Mouse (Mus musculus): ENCODE data around the gene Prc1. TPM values are rescaled to one million over a fixed set of nuclear protein-coding genes. Genes with fewer than 3 reads are reported as not detected.
"Not testable (repeated sequence)": the region's sequence is repeated elsewhere in the genome, so short reads cannot be mapped to it uniquely, and the experiment has no call there.

The Prc1 gene
- polyA plus RNA-seq, 1 experiment = 66.9 TPM

- no peak overlapping the region for H3K4me3 ChIP-seq (ENCODE audit: insufficient read depth, low read length)
- H3K27ac ChIP-seq (ENCODE audit: insufficient read depth, low read depth, low read length) = no peak overlapping the region
Observed at GRCm38 (mm10) chr7:80307766-80308165, 13.5 kb downstream of the Prc1 start.

GRCm38 (mm10) chr7:80310771-80311170 is 16.5 kb downstream of the Prc1 start:
- Histone ChIP-seq H3K4me3 (ENCODE audit: insufficient read depth, low read length) (no peak overlapping the region), H3K27ac (ENCODE audit: insufficient read depth, low read depth, low read length) (no peak overlapping the region), H3K4me1 (ENCODE audit: control insufficient read depth, insufficient read depth, low read length) (no peaks in the 10 kb centered on the region)
- TF ChIP-seq POLR2A (IDR thresholded peaks at IDR 0.05; ENCODE audit: borderline replicate concordance, low read depth, low read length) (no peak), CTCF (IDR thresholded peaks at IDR 0.05; ENCODE audit: low read depth, low read length) (no peak)

More at GRCm38 (mm10) chr7:80307766-80308165, 13.5 kb downstream of the Prc1 start:
- TF ChIP-seq CTCF (IDR thresholded peaks at IDR 0.05; ENCODE audit: low read depth, low read length) (no peak), POLR2A (IDR thresholded peaks at IDR 0.05; ENCODE audit: borderline replicate concordance, low read depth, low read length) (no peak)
- no peaks in the 10 kb centered on the region for H3K4me1 ChIP-seq (ENCODE audit: control insufficient read depth, insufficient read depth, low read length)

GRCm38 (mm10) chr7:80315733-80316132 is 21.5 kb downstream of the Prc1 start:
- Histone ChIP-seq H3K4me1 (ENCODE audit: control insufficient read depth, insufficient read depth, low read length) (no peaks in the 10 kb centered on the region), H3K4me3 (ENCODE audit: insufficient read depth, low read length) (no peak overlapping the region), H3K27ac (ENCODE audit: insufficient read depth, low read depth, low read length) (no peak overlapping the region)
- TF ChIP-seq CTCF (IDR thresholded peaks at IDR 0.05; ENCODE audit: low read depth, low read length) (no peak), POLR2A (IDR thresholded peaks at IDR 0.05; ENCODE audit: borderline replicate concordance, low read depth, low read length) (no peak)

GRCm38 (mm10) chr7:80317439-80318115 is 23.3 kb downstream of the Prc1 start:
- Histone ChIP-seq H3K27ac (ENCODE audit: insufficient read depth, low read depth, low read length) (no peak overlapping the region), H3K4me3 (ENCODE audit: insufficient read depth, low read length) (no peak overlapping the region), H3K4me1 (ENCODE audit: control insufficient read depth, insufficient read depth, low read length) (no peaks in the 10 kb centered on the region)
- no peak for TF ChIP-seq POLR2A (IDR thresholded peaks at IDR 0.05; ENCODE audit: borderline replicate concordance, low read depth, low read length)
- TF ChIP-seq CTCF (IDR thresholded peaks at IDR 0.05; ENCODE audit: low read depth, low read length) = no peak

GRCm38 (mm10) chr7:80318670-80319069 is 24.4 kb downstream of the Prc1 start:
- no peak overlapping the region for H3K4me3 ChIP-seq (ENCODE audit: insufficient read depth, low read length)
- H3K27ac ChIP-seq (ENCODE audit: insufficient read depth, low read depth, low read length) = no peak overlapping the region
- no peak for TF ChIP-seq POLR2A (IDR thresholded peaks at IDR 0.05; ENCODE audit: borderline replicate concordance, low read depth, low read length)
- no peak for TF ChIP-seq CTCF (IDR thresholded peaks at IDR 0.05; ENCODE audit: low read depth, low read length)
- H3K4me1 ChIP-seq (ENCODE audit: control insufficient read depth, insufficient read depth, low read length) = peaks cover 6% of the 10 kb centered on the region

GRCm38 (mm10) chr7:80319846-80320496 is 25.7 kb downstream of the Prc1 start:
- Histone ChIP-seq H3K27ac (ENCODE audit: insufficient read depth, low read depth, low read length) (no peak overlapping the region), H3K4me1 (ENCODE audit: control insufficient read depth, insufficient read depth, low read length) (peaks cover 7% of the 10 kb centered on the region), H3K4me3 (ENCODE audit: insufficient read depth, low read length) (no peak overlapping the region)
- TF ChIP-seq CTCF (IDR thresholded peaks at IDR 0.05; ENCODE audit: low read depth, low read length) (no peak), POLR2A (IDR thresholded peaks at IDR 0.05; ENCODE audit: borderline replicate concordance, low read depth, low read length) (no peak)

- TF ChIP-seq POLR2A (IDR thresholded peaks at IDR 0.05; ENCODE audit: borderline replicate concordance, low read depth, low read length) = no peak
- no peak for TF ChIP-seq CTCF (IDR thresholded peaks at IDR 0.05; ENCODE audit: low read depth, low read length)
- Histone ChIP-seq H3K4me3 (ENCODE audit: insufficient read depth, low read length) (peak overlapping the region; percentile 70), H3K27ac (ENCODE audit: insufficient read depth, low read depth, low read length) (no peak overlapping the region), H3K4me1 (ENCODE audit: control insufficient read depth, insufficient read depth, low read length) (peaks cover 8% of the 10 kb centered on the region)
Observed at GRCm38 (mm10) chr7:80323336-80323735, 29.1 kb downstream of the Prc1 start.

- Histone ChIP-seq H3K4me3 (ENCODE audit: insufficient read depth, low read length) (peak within 1 kb of the TSS; percentile 70), H3K27ac (ENCODE audit: insufficient read depth, low read depth, low read length) (peak within 1 kb of the TSS; percentile 37), H3K4me1 (ENCODE audit: control insufficient read depth, insufficient read depth, low read length) (peaks cover 8% of the 10 kb centered on the region)
- TF ChIP-seq CTCF (IDR thresholded peaks at IDR 0.05; ENCODE audit: low read depth, low read length) = no peak
- TF ChIP-seq POLR2A (IDR thresholded peaks at IDR 0.05; ENCODE audit: borderline replicate concordance, low read depth, low read length) = no peak
Observed at GRCm38 (mm10) chr7:80324043-80324815, 30.0 kb downstream of the Prc1 start, which contains the start of gene Rccd1. TSS of gene Rccd1 (minus strand) at chr7:80324454.

GRCm38 (mm10) chr7:80324816-80325119 is 30.5 kb downstream of the Prc1 start:
- not testable (repeated sequence) for H3K4me1 ChIP-seq (ENCODE audit: control insufficient read depth, insufficient read depth, low read length); H3K27ac ChIP-seq (ENCODE audit: insufficient read depth, low read depth, low read length)
- peak overlapping the region; percentile 70; the same call in 1 of the 2 replicates for H3K4me3 ChIP-seq (ENCODE audit: insufficient read depth, low read length)

Data from bone marrow macrophage, adult 2 months (primary cell).